Mouse (Mus musculus) cerebellum, postnatal 14 days (tissue): Measurements from ENCODE around the gene Ptpro.

ENCODE experiments used
- DNase-seq, 2 experiments: peaks; one replicate each; pipeline ENCODE4 v3.0.0; 2021; ENCODE audit warnings: mixed read lengths in 2 of 2

Ptpro gene

GRCm38 (mm10) chr6:137252194-137252886 is at the start of gene Ptpro:
TSS of gene Ptpro (plus strand) at chr6:137252319.
- DNase-seq: peak; percentile 47 to 52

GRCm38 (mm10) chr6:137202661-137203060 is 49.5 kb upstream of the Ptpro start:
- DNase-seq: no peak

GRCm38 (mm10) chr6:137205662-137206400 is 46.3 kb upstream of the Ptpro start:
- peak; percentile 59 to 66 for DNase-seq

GRCm38 (mm10) chr6:137207126-137207525 is 45.0 kb upstream of the Ptpro start:
- DNase-seq: no peak

- DNase-seq: peak; percentile 96 to 98
Measured at GRCm38 (mm10) chr6:137209992-137210391, 42.1 kb upstream of the Ptpro start.

GRCm38 (mm10) chr6:137210991-137211390 is 41.1 kb upstream of the Ptpro start:
- DNase-seq: no peak

- no peak for DNase-seq
Measured at GRCm38 (mm10) chr6:137211441-137211840, 40.7 kb upstream of the Ptpro start.

- no peak for DNase-seq
Measured at GRCm38 (mm10) chr6:137217841-137218463, 34.2 kb upstream of the Ptpro start.

GRCm38 (mm10) chr6:137252887-137253242 is 746 bp downstream of the Ptpro start:
- DNase-seq: peak; percentile 34 to 42

GRCm38 (mm10) chr6:137253415-137253814 is 1.3 kb downstream of the Ptpro start:
- DNase-seq: no peak

GRCm38 (mm10) chr6:137261033-137261432 is 8.9 kb downstream of the Ptpro start:
- DNase-seq: no peak

GRCm38 (mm10) chr6:137262087-137262486 is 10.0 kb downstream of the Ptpro start:
- DNase-seq: no peak

- no peak for DNase-seq
Measured at GRCm38 (mm10) chr6:137268019-137268418, 15.9 kb downstream of the Ptpro start.

GRCm38 (mm10) chr6:137268592-137268991 is 16.5 kb downstream of the Ptpro start:
- no peak for DNase-seq

GRCm38 (mm10) chr6:137272513-137272912 is 20.4 kb downstream of the Ptpro start:
- DNase-seq: no peak

GRCm38 (mm10) chr6:137277587-137277994 is 25.5 kb downstream of the Ptpro start:
- peak; percentile 33 to 36 for DNase-seq

- DNase-seq: no peak
Measured at GRCm38 (mm10) chr6:137279576-137279975, 27.5 kb downstream of the Ptpro start.

GRCm38 (mm10) chr6:137281541-137282049 is 29.5 kb downstream of the Ptpro start:
- no peak for DNase-seq

- no peak for DNase-seq
Measured at GRCm38 (mm10) chr6:137282050-137282449, 29.9 kb downstream of the Ptpro start.

- no peak for DNase-seq
Measured at GRCm38 (mm10) chr6:137286376-137286775, 34.3 kb downstream of the Ptpro start.

GRCm38 (mm10) chr6:137287788-137288187 is 35.7 kb downstream of the Ptpro start:
- no peak for DNase-seq

GRCm38 (mm10) chr6:137288264-137288663 is 36.1 kb downstream of the Ptpro start:
- no peak for DNase-seq

GRCm38 (mm10) chr6:137292421-137292820 is 40.3 kb downstream of the Ptpro start:
- no peak for DNase-seq
